Mouse (Mus musculus) T-helper 1 cell (primary cell): ENCODE data around the gene Tango6.
"Not testable (repeated sequence)": the region's sequence is repeated elsewhere in the genome, so short reads cannot be mapped to it uniquely, and the experiment has no call there.

ENCODE experiments used
- in situ Hi-C: fragments of 300-600 bp; cut with MboI, MseI; formaldehyde crosslinking; loops from one replicate; pipeline ENCODE4 v1.15.1; 2025; ENCODE audit warnings: high pct_unique_total_duplicates

Gene Tango6

GRCm38 (mm10) chr8:106871931-106872371 lies 189.1 kb downstream of the Tango6 start:
- in situ Hi-C loops = no loop called here

DNA sequence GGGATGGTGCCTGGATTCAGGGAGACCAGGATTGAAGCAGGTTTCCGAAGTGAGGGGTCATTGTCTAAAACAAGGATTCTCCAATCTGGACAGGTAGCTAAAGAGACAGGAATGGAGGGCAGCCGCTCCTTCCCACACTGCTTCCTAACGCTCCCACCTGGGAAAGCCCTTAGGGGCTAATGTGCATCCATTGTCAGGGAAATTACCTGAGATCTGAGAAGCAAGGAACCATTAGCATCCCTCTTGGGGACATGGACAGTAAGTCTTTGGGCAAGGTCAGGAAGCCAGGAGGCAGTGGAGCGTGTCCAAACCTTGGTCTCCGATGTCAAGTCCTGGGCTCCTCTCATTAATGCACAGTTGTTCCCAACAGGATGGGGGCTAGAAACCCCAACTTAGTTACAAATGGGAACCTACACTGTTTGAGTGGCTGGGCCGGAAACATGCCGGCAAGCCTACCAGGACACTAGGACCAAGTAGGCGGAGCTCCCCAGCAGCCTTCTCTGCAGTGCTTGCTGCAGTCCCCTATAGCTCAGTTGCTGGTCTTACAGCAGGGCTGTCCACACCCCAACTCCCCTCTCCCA lies 189.7 kb downstream of the Tango6 start:
- in situ Hi-C loops = no loop called here

GRCm38 (mm10) chr8:106880121-106880707 lies 197.3 kb downstream of the Tango6 start:
- in situ Hi-C loops = no loop called here

DNA sequence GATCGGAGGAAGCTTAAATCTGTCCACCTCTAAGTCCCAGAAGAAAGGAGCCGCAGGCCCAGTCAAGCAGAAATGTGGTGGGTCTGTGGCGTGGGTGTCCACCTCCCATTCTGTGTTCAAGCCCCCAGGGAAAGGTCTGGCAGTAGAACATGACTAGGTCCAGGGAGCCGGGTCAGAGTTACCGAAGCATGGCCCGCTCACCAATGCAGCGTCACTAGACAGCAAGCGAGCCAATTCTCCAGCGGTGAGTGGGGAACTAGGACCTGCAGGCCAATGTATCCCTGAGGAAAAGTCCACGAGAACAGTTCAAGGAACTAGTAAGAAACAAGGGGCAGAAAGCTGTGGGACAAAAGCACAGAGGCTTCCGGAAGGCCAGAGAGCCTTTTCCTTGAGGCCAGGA lies 201.2 kb downstream of the Tango6 start:
- in situ Hi-C loops = not testable (repeated sequence)

DNA sequence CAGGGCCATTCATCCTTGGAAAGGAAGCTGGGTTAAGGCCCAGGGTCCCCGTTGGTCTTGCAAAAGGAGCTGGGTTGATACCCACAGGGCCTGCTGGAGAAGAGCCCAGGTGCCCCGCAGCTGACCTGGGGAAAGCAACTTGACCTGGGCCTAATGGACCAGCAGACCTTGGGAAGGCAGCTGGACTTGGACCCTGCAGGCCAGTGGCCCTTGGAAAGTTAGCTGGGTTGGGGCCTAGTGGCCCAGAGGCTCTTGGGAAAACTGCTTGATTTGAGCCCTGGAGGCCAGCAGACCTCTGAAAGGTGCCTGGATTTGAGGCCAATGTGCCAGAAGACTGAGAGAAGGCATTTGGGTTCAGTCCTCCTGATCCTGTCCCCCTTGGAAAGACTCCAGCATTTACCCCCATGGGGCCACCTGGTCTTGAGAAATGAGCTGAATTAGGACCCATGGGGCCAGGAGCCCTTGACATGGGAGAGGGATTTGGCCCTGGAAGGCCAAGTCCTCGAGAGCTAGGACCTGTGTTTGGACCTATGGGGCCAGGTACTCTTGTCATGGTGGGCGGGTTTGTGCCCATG lies 202.0 kb downstream of the Tango6 start:
- in situ Hi-C loops = loop anchor here (5.0 kb wide), 1 partner anchor 198 kb away; no protein-coding TSS in a partner anchor

GRCm38 (mm10) chr8:106887336-106888189 lies 204.7 kb downstream of the Tango6 start:
- in situ Hi-C loops = loop anchor here (5.0 kb wide), 1 partner anchor 200 kb away; no protein-coding TSS in a partner anchor

- in situ Hi-C loops = loop anchor here (5.0 kb wide), 1 partner anchor 202 kb away; no protein-coding TSS in a partner anchor
Observed at GRCm38 (mm10) chr8:106888803-106889202, 205.9 kb downstream of the Tango6 start.

DNA sequence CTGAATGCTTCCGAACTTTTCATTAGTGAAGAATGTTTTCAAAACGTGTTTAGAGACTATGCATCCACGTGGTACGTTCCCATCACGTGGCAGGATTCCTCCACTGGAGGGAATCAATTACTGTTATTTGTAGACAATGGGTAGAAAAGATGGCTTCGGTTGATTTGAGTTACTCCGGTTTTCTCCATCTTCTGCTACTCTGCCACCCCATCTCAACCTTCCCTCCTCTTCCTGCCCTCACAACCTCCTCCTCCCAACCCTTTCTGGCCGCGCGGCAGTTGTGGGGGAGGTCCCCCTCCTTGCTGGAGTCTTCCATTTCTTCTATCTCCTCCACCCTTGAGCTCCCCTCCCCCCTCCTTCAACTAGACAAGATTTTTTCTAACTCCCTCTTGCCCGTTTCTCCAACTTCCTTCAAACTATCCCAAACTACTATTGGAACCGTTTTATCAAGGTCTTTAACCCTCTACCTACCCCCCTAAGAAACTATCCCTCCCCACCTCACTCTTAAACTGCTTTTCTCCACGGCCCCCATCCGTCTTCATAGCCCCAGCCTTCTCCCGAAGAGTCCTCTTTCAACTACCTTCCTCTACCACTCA lies 209.4 kb downstream of the Tango6 start:
- in situ Hi-C loops = no loop called here

DNA sequence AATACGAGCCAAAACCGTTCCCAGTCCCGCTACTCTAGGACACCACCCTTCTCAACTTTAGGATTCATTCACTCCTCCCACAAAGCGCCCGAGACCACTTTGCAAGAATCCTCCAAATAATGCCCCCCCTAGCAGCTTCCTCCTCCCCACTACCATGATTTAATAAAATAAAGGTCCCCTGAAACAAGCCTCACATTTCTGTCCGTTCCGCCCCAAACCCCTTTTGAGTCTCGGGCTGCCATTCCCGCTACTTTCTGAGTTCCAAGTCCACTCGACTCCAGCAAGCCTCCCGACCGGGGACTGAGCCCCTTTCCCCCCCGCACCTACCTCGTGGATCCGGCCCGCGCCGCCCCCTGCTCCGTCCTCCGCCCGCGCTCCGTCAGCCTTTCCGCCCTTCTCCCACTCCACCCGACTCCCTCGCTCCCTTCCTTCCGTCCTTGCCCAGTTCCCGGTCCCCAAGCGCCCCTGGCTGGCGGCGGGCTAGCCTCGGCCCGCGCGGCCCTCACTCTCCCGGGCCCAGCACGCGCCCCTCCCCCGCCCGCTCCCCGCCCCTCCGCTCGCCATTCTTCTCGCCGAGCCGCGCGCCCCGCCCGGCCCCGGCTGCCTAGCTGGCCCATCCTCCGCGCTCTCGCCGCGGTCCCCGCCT lies 210.1 kb downstream of the Tango6 start:
- in situ Hi-C loops = no loop called here

DNA sequence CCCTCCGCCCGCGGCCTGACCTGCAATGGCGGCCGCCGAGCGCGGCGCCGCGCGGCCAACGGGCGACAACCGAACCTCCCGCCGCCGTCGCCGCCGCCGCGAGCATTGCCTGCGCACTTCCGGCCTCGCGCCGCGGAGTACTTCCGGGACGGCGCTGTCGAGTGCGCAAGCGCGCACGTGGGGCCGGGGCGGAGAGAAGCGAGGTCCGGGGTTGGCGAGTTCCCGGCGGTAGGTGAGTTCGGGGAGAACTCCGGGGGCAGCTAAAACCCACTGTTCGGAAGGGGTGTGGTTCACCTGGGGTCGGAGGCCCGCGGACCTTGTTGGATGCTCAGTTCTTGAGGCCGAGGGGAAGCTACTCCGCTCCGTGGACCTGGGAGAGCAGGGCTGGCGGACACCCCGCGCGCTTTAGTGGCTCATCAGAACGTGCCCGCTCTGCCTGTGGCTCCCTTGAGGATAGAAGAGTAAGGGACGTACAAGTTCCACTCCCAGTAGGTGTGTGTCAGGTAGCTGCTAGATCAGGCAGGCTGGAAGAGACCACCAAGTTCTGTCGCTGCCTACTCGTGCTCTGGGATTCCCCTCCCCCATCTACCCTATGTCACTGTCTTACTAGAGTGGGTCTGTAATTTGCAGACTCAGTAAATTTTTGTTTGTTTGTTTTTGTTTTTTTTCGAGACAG lies 210.8 kb downstream of the Tango6 start, which contains the start of gene Utp4:
Gene Utp4 (plus strand): TSS at position 156 of the 676 bp plus-strand sequence.
- in situ Hi-C loops = no loop called here

DNA sequence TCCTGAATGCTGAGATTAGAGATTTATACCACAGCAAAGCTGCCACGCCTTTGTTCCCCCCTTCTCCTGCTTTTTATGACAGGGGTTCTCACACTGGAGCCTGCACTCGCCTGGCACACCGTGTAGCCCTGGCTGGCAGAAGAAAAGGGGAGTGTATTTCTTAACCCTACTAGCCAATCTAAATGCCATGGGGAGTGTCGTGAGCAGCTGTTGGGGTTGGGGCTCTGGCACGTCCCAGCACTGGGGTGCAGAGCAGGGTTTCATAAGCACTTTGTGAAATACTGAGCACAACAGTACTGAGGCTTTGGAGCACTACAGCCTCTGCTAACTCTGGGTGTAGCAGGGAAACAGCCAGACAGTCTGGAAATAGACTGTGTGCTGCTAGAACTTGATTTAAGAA lies 216.6 kb downstream of the Tango6 start:
- in situ Hi-C loops = no loop called here
